Mouse (Mus musculus) testis, adult 2 months (tissue): ENCODE measurements around the gene Fam198a.

Source experiments
- CTCF ChIP-seq: fragments of 200-500 bp; IDR thresholded peaks from 2 replicates; pipeline ENCODE4 v1.5.1; 2012; ENCODE audit warnings: low read depth, mild to moderate bottlenecking, inconsistent platforms, low read length, moderate library complexity; ENCODE audit not compliant: control insufficient read depth, insufficient read depth, insufficient replicate concordance
- POLR2A ChIP-seq: fragments of 200-500 bp; IDR thresholded peaks from 2 replicates; pipeline ENCODE4 v1.6.1; 2012; ENCODE audit warnings: low read depth, mild to moderate bottlenecking, inconsistent platforms, low read length, moderate library complexity; ENCODE audit not compliant: control insufficient read depth

GRCm38 (mm10) chr9:121936952-121937351, 13.8 kb upstream of the Fam198a start:
- TF ChIP-seq POLR2A (no peak), CTCF (no peak)
